Mouse (Mus musculus) lung, embryonic 15.5 days (tissue): ENCODE data around the gene Arpp21. TPM values are rescaled to one million over a fixed set of nuclear protein-coding genes. Genes with fewer than 3 reads are reported as not detected.

Experiments used
- ATAC-seq: fragments of 200-750 bp; cut with Nextera tagmentation; 2 replicates; pipeline ENCODE4 v1.8.0; 2017; ENCODE audit warnings: moderate number of reproducible peaks, borderline replicate concordance; ENCODE audit not compliant: low FRiP score, low TSS enrichment; ENCODE audit errors: extremely low read depth
- H3K27ac ChIP-seq: fragments of 300-500 bp; sonication (generic); 2 replicates; pipeline ENCODE4 v1.5.1; 2015; ENCODE audit warnings: moderate library complexity, mild to moderate bottlenecking, inconsistent platforms
- H3K27me3 ChIP-seq: fragments of 300-500 bp; sonication (generic); 2 replicates; pipeline ENCODE4 v1.6.1; 2015; ENCODE audit warnings: inconsistent platforms
- H3K36me3 ChIP-seq: fragments of 300-500 bp; sonication (generic); 2 replicates; pipeline ENCODE4 v1.6.1; 2015; ENCODE audit warnings: inconsistent platforms
- H3K4me1 ChIP-seq: fragments of 300-500 bp; sonication (generic); 2 replicates; pipeline ENCODE4 v1.6.1; 2015; ENCODE audit warnings: inconsistent platforms
- H3K4me2 ChIP-seq: fragments of 300-500 bp; sonication (generic); 2 replicates; pipeline ENCODE4 v1.6.1; 2015; ENCODE audit warnings: inconsistent platforms, mild to moderate bottlenecking, moderate library complexity
- H3K4me3 ChIP-seq: fragments of 300-500 bp; sonication (generic); 2 replicates; pipeline ENCODE4 v1.5.1; 2015; ENCODE audit warnings: mild to moderate bottlenecking, inconsistent platforms
- H3K9ac ChIP-seq: fragments of 300-500 bp; sonication (generic); 2 replicates; pipeline ENCODE4 v1.6.1; 2015; ENCODE audit warnings: inconsistent platforms
- H3K9me3 ChIP-seq: fragments of 300-500 bp; sonication (generic); 2 replicates; pipeline ENCODE4 v1.6.1; 2016; ENCODE audit warnings: inconsistent platforms
- WGBS: fragments of 180-500 bp; shearing (Covaris S2); methylation state at CpG from one replicate; pipeline ENCODE4 v1.1.7; 2015; 5-methylcytosine and 5-hydroxymethylcytosine counted together
- polyA plus RNA-seq: library from polyadenylated mRNA; unstranded; fragments of >200 nt; fragmentation: Nextera tagmentation; extraction: Ambion mirVana; gene quantifications from 2 replicates; pipeline ENCODE4 v1.2.1, GENCODE M21; 2015

Gene Arpp21
- polyA plus RNA-seq, 1 experiment from 2014 or later: 5.8 TPM

DNA sequence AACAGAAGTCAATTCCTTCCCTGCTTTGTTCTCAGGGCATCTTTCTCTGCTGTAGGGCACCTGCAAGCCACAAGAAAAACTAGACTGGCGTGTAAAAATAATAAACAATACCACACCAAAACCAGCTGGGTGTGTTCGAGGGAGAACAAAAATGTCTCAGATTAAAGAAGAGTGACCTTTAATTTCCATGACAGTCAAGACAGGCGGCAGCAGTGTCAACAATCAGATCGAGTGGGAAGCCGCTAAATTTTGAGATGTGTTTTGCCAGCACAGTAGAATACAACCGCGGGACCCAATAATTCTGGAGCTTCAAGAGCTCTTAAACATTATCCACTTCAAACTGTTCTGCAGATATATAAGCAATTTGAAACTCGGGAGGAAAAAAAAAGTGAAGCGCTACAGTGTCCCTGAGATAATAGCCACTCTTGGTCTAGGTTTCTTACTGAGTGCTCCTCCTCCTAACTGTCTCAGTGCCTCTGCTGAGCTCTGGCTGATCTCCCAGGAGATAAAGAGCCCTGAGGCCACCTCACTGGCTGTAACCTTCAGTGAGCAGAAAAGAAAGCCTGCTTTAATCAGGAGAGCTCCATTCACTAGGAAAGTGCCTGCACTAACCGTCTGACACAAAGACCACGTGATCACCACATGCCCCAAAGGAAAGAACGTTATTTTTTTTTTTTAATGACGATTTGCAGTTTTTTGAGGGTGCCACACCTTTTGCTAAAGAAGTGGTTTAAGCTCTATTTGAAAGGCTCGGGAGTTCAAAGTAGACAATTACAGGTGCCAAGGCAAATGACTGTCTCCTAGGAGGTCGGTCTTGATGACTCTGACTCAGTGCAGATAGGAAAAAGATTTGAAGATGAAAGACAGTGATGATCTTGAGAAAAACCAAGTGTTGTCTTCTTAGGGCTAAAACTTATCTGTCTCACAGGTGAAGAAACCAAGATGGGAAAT is 61.1 kb downstream of the Arpp21 start:
- peak overlapping the region; percentile 29 for H3K4me2 ChIP-seq
- 0 out of 2 replicates have a peak, but pooled peaks have one; percentile 31 for ATAC-seq
- WGBS: 14% methylated on average over 15 of the region's 15 CpGs
- H3K27ac ChIP-seq: no peak overlapping the region
- H3K4me3 ChIP-seq: no peak overlapping the region
- H3K9me3 ChIP-seq: no peaks in the 10 kb centered on the region
- H3K27me3 ChIP-seq: no peaks in the 10 kb centered on the region; the same call in 1 of the 2 replicates
- H3K9ac ChIP-seq: no peak overlapping the region
- H3K36me3 ChIP-seq: no peaks in the 10 kb centered on the region
- H3K4me1 ChIP-seq: 0 out of 2 replicates have a peak, but pooled peaks cover 9% of the 10 kb centered on the region

DNA sequence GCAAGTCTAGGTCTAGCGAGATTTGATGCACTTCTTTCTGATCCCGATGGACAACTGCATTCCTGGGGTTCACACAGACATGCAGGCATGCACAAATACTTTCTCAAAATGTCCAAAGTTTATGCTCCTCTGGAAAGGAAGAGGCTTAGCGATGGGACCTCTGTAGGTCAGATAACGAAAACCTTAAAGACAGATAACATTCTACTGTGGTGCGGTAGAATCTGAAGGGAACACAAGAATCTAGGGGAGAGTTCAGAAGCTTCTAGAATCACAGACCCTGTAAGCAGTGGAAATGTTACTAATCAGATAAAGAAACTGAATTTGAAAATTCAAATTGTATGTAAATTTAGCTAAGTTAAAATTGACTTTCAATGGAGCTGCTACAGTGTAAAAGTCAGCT is 62.0 kb downstream of the Arpp21 start:
- Histone ChIP-seq H3K9ac (no peak overlapping the region), H3K27ac (no peak overlapping the region), H3K27me3 (no peaks in the 10 kb centered on the region; the same call in 1 of the 2 replicates), H3K4me1 (0 out of 2 replicates have a peak, but pooled peaks cover 9% of the 10 kb centered on the region), H3K9me3 (no peaks in the 10 kb centered on the region), H3K36me3 (no peaks in the 10 kb centered on the region), H3K4me3 (no peak overlapping the region), H3K4me2 (no peak overlapping the region)
- 67% methylated on average over 5 of the region's 5 CpGs for WGBS
- no peak for ATAC-seq

DNA sequence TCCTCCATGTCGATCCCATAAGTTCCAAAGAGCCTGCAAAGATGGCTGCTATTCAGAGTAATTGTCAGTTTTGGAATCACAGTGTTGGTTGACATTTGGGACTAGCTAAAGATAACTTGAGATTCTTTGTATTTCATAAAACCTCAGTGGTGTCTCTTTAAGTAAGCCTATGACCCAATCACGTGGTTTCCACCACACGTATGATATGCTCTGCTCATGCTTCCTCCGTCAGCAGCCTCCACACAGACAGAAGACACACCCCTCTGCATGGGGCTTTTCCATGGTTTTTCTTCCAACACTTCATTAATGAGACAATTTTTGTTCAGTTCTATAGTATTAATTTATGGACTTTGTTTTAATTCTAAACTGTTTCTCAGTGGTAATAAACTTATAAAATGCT is 71.1 kb downstream of the Arpp21 start:
- H3K4me2 ChIP-seq: no peak overlapping the region
- no peak for ATAC-seq
- 71% methylated on average over 4 of the region's 4 CpGs for WGBS
- H3K36me3 ChIP-seq: no peaks in the 10 kb centered on the region
- H3K27me3 ChIP-seq: no peaks in the 10 kb centered on the region
- H3K4me1 ChIP-seq: no peaks in the 10 kb centered on the region
- no peak overlapping the region for H3K27ac ChIP-seq
- H3K9me3 ChIP-seq: no peaks in the 10 kb centered on the region
- no peak overlapping the region for H3K4me3 ChIP-seq
- no peak overlapping the region for H3K9ac ChIP-seq

DNA sequence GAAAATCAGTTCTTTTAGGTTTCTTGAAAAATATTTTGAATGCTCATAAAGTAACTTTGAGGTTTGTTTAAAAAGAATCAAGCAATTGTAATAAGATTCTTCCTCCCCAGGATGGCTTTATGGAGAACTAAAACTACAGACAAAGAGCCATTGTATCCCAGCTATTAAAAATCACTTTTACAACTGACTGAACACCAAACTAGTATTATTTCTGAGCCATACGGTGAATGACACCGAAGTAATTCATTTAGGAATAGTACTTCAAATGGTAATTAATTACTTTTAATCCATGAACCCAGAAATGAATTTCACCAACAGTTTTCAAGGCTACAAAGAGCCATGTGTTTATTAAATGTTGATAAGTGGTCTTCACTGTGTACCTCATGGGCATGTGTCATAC is 74.8 kb downstream of the Arpp21 start:
- Histone ChIP-seq H3K4me3 (no peak overlapping the region), H3K36me3 (no peaks in the 10 kb centered on the region), H3K9ac (no peak overlapping the region), H3K9me3 (no peaks in the 10 kb centered on the region), H3K27ac (no peak overlapping the region), H3K4me2 (no peak overlapping the region), H3K27me3 (no peaks in the 10 kb centered on the region), H3K4me1 (no peaks in the 10 kb centered on the region)
- 77% methylated on average over 2 of the region's 2 CpGs for WGBS
- ATAC-seq: no peak

DNA sequence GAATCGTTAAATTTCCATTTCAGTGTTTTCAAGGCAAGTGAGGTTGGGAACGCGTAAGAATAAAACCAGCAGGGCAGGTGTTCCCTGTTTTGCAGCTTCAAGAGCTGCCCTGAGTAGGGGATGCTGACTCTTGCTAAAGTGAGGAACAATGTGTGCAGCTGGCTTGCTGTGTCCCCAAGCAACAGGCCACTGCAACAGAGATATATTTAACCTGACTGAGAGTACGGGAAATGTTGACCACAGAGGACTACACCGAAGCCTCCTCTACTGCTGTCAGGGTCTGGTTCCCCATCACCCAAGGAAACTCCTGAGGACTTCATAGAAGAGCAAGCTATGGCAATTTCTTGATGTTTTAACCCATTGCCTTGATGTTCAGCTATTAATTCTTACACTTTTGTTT is 81.8 kb downstream of the Arpp21 start:
- Histone ChIP-seq H3K4me1 (no peaks in the 10 kb centered on the region), H3K4me2 (no peak overlapping the region), H3K9ac (no peak overlapping the region), H3K27me3 (no peaks in the 10 kb centered on the region; the same call in 1 of the 2 replicates), H3K36me3 (no peaks in the 10 kb centered on the region), H3K4me3 (no peak overlapping the region), H3K27ac (no peak overlapping the region), H3K9me3 (no peaks in the 10 kb centered on the region)
- WGBS: 65% methylated on average over 5 of the region's 5 CpGs
- ATAC-seq: no peak

DNA sequence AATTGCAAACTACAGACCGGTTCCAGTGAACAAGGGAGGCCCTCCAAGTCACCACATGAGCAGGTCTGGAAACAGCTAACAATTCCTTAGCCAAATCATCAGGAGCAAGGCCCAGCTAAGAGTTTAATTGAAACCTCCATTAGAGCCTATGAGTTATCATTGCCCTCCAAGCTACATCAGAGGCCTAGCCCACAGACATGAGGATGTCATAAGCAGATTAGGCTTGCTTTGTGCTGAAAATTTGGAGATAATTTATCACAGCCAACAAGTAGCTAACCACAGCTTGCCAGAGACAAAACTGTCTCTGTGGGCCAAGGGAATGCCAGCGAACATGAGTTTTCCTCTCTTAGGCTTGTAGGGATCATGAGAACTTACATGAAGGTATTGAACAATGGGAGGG is 83.0 kb downstream of the Arpp21 start:
- WGBS: 85% methylated on average over 2 of the region's 2 CpGs
- H3K36me3 ChIP-seq: no peaks in the 10 kb centered on the region

DNA sequence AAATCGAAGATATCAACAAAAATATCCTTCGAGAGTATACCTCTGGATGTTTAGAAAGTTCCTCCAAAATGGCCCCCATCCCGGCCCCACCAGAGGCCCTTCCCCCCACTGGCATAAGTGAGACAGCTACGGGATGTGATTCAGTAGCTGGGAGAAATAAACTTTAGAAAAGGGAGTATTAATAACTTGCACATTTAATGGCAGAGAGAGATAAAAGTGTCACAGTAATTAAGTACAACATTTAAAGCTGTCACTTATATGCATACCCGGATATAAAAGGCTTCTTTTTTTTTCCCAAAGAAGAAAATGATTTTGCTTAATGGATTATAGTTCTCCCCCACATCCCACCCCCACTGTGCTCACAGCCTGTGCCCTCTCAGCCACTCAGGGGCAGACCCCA is 84.6 kb downstream of the Arpp21 start:
- no peak overlapping the region for H3K4me2 ChIP-seq
- H3K9ac ChIP-seq: no peak overlapping the region
- no peak for ATAC-seq
- no peaks in the 10 kb centered on the region for H3K4me1 ChIP-seq
- peaks cover 7% of the 10 kb centered on the region; the same call in 1 of the 2 replicates for H3K27me3 ChIP-seq
- no peaks in the 10 kb centered on the region for H3K36me3 ChIP-seq
- no peak overlapping the region for H3K4me3 ChIP-seq
- no peaks in the 10 kb centered on the region for H3K9me3 ChIP-seq
- WGBS: 57% methylated on average over 5 of the region's 5 CpGs
- no peak overlapping the region for H3K27ac ChIP-seq

More for the DNA sequence above, 83.0 kb downstream of the Arpp21 start:
- Histone ChIP-seq H3K27me3 (peaks cover 7% of the 10 kb centered on the region; the same call in 1 of the 2 replicates), H3K9ac (no peak overlapping the region), H3K4me1 (no peaks in the 10 kb centered on the region), H3K27ac (no peak overlapping the region), H3K4me2 (no peak overlapping the region), H3K4me3 (no peak overlapping the region), H3K9me3 (no peaks in the 10 kb centered on the region)
- no peak for ATAC-seq

DNA sequence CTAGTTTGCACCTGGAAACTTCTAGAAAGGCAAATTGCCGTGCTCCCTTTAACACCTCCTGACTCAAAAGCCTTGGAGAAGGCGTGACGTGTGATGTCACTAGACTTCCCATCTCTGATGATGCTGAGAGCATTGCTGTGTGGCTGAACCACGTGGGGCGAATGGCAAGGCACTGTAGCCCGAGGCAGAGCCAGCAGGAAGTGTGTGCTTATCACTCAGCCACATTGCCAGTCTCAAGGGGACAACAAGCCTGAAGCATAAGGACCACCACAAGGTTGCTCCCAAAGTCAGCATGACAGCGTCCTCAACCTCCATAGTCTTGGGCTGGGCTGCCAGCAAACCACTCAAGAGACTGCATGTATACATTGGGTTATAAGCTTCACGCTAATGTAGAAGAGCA is 95.1 kb downstream of the Arpp21 start:
- H3K9me3 ChIP-seq: no peaks in the 10 kb centered on the region
- no peak for ATAC-seq
- peaks cover 43% of the 10 kb centered on the region for H3K27me3 ChIP-seq
- H3K27ac ChIP-seq: no peak overlapping the region
- no peak overlapping the region for H3K4me2 ChIP-seq
- no peaks in the 10 kb centered on the region for H3K4me1 ChIP-seq
- WGBS: 69% methylated on average over 8 of the region's 8 CpGs
- no peaks in the 10 kb centered on the region for H3K36me3 ChIP-seq
- no peak overlapping the region for H3K4me3 ChIP-seq
- no peak overlapping the region for H3K9ac ChIP-seq

DNA sequence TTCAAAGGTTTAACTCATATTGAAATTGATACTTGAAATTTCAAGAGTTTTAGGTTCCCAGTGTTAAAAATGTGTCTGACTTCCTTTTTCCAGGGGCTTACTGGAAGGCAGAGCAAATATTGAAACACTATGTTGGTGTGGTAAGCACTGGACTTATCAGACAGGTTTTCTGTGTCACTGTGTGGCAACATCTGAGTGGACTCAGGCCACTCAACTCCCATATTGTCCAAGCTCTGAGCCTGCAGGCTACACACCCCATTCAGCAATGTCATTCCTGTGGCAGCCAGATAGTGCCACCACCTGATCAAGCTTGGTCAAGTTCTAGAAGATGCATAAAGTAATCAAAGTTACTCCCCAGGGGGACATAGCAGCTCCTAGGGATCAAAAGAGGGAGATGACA is 97.9 kb downstream of the Arpp21 start:
- Histone ChIP-seq H3K4me1 (no peaks in the 10 kb centered on the region), H3K4me3 (no peak overlapping the region), H3K27ac (no peak overlapping the region), H3K36me3 (no peaks in the 10 kb centered on the region), H3K9me3 (no peaks in the 10 kb centered on the region), H3K27me3 (peaks cover 23% of the 10 kb centered on the region), H3K4me2 (no peak overlapping the region), H3K9ac (no peak overlapping the region)
- ATAC-seq: no peak

DNA sequence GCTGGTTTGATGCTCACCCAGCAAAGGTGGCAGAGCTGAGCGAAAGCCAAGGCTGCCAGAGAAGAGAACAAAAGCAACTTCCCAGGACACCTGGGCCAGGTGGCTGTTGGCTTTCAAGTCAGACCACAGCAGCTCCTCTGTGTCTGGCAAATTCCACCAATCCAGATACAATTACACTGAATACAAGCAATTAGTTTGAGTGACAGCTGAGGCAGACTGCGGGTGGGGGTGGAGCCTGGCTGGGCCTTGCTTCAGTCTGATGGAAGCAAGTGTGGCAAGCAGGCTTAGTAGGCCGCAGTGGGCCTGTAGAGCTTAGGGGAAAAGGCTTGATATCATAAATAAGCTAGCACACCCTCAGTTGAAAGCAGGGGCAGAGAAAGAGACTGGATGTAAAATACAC is 104.9 kb downstream of the Arpp21 start:
- WGBS: 37% methylated on average over 3 of the region's 3 CpGs
- Histone ChIP-seq H3K4me1 (no peaks in the 10 kb centered on the region), H3K27ac (no peak overlapping the region), H3K27me3 (0 out of 2 replicates have a peak, but pooled peaks cover 4% of the 10 kb centered on the region), H3K9me3 (no peaks in the 10 kb centered on the region), H3K4me3 (no peak overlapping the region), H3K4me2 (no peak overlapping the region), H3K36me3 (no peaks in the 10 kb centered on the region), H3K9ac (no peak overlapping the region)
- ATAC-seq: no peak

DNA sequence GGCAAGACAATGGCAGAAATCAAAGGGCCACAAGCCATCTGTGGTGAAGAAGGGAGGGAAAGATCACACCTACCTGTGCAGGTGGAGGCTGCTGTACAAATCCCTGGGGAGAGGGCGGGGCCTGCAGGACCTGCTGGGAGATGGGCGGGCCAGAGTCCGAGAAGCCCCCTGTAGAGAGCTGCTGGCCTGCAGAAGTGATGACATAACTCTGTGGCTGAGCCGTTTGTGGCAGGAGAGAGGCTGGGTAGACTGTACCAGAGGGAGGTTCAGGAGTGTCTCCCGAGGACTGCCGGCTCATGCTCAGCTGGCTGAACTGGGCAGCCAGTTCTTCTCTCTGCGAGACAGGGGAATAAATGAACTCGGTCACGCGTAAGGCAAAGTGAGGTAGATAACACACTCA is 111.1 kb downstream of the Arpp21 start:
- no peak overlapping the region for H3K9ac ChIP-seq
- H3K36me3 ChIP-seq: no peaks in the 10 kb centered on the region
- H3K4me3 ChIP-seq: no peak overlapping the region
- no peak overlapping the region for H3K4me2 ChIP-seq
- peaks cover 7% of the 10 kb centered on the region for H3K27me3 ChIP-seq
- no peaks in the 10 kb centered on the region for H3K4me1 ChIP-seq
- ATAC-seq: no peak
- WGBS: 30% methylated on average over 10 of the region's 10 CpGs
- no peak overlapping the region for H3K27ac ChIP-seq
- no peaks in the 10 kb centered on the region for H3K9me3 ChIP-seq

DNA sequence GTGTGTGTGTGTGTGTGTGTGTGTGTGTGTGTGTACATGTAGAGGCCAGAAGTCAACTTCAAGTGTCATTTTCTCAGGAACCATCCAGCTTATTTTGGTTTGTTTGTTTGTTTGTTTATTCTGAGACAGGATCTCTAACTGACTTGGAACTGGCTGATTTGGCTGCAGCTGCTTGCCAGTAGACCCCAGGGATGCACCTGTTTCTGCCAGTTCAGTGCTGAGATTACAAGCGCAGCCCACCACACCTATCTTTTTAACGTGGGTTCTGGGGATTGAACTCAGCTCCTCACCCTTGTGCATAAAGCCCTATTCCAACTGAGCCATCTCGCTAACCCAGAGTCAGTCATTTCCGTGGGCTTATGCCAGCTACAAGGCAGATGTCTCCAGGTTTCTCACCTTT is 111.6 kb downstream of the Arpp21 start:
- H3K9ac ChIP-seq: no peak overlapping the region
- H3K27ac ChIP-seq: no peak overlapping the region
- H3K4me3 ChIP-seq: no peak overlapping the region
- no peaks in the 10 kb centered on the region for H3K36me3 ChIP-seq
- H3K27me3 ChIP-seq: peaks cover 12% of the 10 kb centered on the region
- no peak overlapping the region for H3K4me2 ChIP-seq
- no peaks in the 10 kb centered on the region for H3K9me3 ChIP-seq
- no peak for ATAC-seq
- H3K4me1 ChIP-seq: no peaks in the 10 kb centered on the region
- 55% methylated on average over 4 of the region's 4 CpGs for WGBS
